Mouse (Mus musculus): ENCODE measurements around the gene Agtr1b.

DNA sequence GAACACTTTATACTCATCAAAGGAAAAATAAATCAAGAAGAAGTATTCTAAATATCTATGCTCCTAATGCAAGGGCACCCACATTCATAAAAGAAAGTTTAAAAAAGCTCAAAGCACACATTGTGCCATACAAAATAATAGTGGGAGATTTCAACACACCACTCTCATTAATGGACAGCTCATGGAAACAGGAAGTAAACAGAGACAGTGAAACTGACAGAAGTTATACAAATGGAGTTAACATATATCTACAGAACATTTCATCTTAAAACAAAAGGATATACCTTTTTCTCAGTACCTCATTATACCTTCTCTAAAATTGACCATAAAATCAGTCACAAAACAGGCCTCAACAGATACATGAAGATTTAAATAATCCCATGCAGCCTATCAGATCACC, 18.8 kb downstream of the Agtr1b start:
- TF ChIP-seq POLR2A (IDR thresholded peaks at IDR 0.05; ENCODE audit: borderline replicate concordance, control insufficient read depth, low read depth, low read length) (no peak), CTCF (IDR thresholded peaks at IDR 0.05; ENCODE audit: control insufficient read depth, insufficient read depth, low read length) (no peak)

Data from bone marrow, adult 2 months (tissue).